Mouse (Mus musculus): ENCODE measurements around the gene Rnf144b.

Rnf144b gene

DNA sequence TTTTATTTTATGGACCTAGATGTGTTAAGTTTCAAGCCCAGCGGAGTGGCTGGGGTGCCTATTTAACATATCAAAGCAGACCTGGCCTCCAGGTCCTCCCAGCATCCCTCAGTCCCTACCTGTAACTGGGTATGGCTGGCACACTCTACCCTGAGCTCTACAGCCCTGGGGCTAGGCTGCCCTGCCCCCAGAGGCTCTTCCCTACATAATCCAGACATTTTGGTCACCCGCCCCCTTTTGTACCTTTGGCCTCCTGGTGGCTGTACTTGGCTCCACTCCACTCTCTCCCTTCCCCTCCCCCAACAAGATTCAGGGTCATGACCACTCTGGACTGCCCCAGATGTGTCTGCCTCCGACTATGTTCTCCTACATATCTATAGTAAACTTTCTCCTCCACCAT, 2.0 kb downstream of the Rnf144b start:
- in situ Hi-C loops (cut with MboI; ENCODE audit: low sequenced_read_pairs), result no loop called here

DNA sequence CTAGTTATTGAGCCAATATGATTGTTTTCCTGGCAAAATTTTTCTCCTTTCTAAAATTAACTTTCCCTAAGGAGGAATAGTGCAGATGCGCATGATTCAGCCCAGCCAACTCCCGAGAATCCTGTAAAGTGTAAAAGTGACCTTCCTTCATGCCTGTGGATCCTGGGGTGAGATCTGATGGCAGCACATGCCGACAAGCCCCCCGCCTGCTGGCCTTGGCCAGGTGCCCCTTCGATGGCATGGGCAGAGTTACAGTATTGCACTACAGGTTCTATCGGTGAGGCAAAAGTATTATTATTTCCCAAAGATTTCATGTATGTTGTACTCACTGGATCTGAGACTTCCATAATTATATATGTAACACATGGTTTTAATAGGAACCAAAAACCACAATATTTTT, 2.5 kb downstream of the Rnf144b start:
- in situ Hi-C loops (cut with MboI; ENCODE audit: low sequenced_read_pairs), result loop anchor here (25.0 kb wide), 1 partner anchor 1337 kb away; no protein-coding TSS in a partner anchor

GRCm38 (mm10) chr13:47125595-47125994, 3.1 kb downstream of the Rnf144b start:
- in situ Hi-C loops (cut with MboI; ENCODE audit: low sequenced_read_pairs), result loop anchor here (25.0 kb wide), 1 partner anchor 1337 kb away; no protein-coding TSS in a partner anchor

- in situ Hi-C loops (cut with MboI; ENCODE audit: low sequenced_read_pairs), result loop anchor here (25.0 kb wide), 1 partner anchor 1333 kb away; no protein-coding TSS in a partner anchor
These were observed 6.6 kb downstream of the Rnf144b start for GRCm38 (mm10) chr13:47129090-47129489.

DNA sequence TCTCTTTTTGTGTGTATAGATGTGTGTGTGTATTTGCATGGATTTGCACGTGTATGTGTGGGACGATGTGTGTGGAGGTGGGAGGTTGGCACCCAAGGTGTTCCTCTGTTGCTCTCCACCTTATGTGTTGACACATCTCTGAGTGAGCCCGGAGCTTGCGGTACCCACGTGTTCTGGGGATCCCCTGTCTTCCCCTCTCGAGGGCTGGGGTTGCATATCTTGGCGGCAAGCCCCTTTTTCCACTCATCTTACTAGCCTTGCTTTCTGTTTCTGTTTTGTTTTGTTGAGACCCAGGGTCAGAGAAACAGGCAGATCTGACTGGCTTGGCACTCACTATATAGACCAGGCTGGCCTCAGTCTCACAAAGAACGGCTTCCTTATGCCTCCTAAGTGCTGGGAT, 10.6 kb downstream of the Rnf144b start:
- in situ Hi-C loops (cut with MboI; ENCODE audit: low sequenced_read_pairs), result loop anchor here (25.0 kb wide), 1 partner anchor 1329 kb away; no protein-coding TSS in a partner anchor

DNA sequence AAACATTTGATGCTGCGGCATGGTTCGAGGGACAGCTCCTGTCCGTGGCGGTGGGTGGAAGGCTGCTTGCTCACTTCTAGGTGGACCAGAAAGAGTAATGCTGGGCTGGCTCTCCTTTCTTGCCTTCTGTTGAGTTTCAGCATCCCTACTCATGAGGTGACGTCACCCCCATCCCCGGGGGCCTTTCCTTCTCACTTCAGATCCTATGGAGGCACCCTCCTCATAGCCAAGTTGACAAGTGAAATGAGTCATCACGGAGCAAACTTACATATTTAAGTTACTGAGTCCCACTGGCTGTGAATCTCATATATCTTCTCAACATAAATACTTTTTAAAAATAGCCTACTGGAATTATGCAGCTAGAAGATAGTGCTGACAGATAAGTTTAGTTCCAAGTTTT, 12.4 kb downstream of the Rnf144b start:
- in situ Hi-C loops (cut with MboI; ENCODE audit: low sequenced_read_pairs), result loop anchor here (25.0 kb wide), 1 partner anchor 1327 kb away; no protein-coding TSS in a partner anchor

DNA sequence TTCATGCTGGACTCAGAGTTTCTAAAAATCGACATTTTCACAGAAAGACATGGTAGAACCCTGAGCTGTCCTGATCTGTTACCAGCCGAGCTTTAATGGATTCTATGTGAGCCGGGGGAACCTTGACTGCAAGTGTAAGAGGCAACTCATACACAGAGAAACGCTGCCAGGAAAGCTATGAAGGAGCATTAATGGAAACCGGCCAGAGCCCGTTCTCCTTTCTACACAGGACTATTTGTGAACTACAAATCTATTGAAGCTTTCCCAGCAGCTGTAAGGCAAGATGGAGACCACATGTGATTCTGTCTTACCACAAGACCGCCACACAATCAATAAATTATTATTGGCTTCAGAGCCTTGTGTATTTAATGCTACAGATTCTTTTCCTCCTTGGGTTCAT, 13.3 kb downstream of the Rnf144b start:
- in situ Hi-C loops (cut with MboI; ENCODE audit: low sequenced_read_pairs), result loop anchor here (25.0 kb wide), 1 partner anchor 1327 kb away; no protein-coding TSS in a partner anchor

GRCm38 (mm10) chr13:47142764-47143163, 20.3 kb downstream of the Rnf144b start:
- in situ Hi-C loops (cut with MboI; ENCODE audit: low sequenced_read_pairs), result loop anchor here (25.0 kb wide), 1 partner anchor 1320 kb away; no protein-coding TSS in a partner anchor

DNA sequence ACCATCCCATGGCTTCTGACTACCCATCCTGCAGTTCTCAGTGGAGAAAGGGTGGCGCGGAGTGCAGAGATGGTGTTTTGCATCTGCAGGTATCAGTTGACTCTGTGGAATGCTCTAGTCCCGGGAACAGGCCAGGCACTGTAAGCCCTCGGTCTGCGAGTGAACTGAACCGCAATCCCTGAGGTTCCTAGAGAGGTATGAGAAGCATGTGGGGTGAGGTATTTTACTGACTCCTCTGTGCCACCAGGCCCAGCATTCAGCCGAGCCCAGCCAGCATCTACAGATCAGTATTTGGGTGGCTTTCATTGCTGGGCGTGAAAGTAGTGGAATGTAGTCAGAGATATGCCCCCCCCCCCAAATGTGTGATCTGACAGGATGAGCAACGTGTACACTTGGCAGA, 23.5 kb downstream of the Rnf144b start:
- in situ Hi-C loops (cut with MboI; ENCODE audit: low sequenced_read_pairs), result loop anchor here (25.0 kb wide), 1 partner anchor 1316 kb away; no protein-coding TSS in a partner anchor

DNA sequence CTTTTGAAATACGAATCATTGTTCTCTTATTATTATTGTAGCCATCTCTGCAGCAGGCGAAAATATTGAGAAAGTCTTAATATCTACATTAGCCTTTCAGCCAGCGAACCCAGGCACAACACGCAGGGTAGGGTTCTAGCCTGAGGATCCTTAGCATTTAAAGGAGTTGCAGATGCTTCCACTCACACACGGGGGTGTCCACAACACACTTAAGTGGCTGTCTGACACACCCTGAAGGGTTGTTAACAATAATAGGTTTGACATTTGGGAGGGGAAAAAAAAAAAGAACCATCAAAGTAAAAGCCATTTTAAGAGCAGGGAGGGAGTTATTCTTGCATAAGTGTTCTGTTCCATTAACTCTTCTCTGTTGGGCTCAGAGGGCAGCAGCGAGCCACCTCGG, 23.9 kb downstream of the Rnf144b start:
- in situ Hi-C loops (cut with MboI; ENCODE audit: low sequenced_read_pairs), result loop anchor here (25.0 kb wide), 1 partner anchor 1316 kb away; no protein-coding TSS in a partner anchor

- in situ Hi-C loops (cut with MboI; ENCODE audit: low sequenced_read_pairs), result loop anchor here (25.0 kb wide), 1 partner anchor 1314 kb away; no protein-coding TSS in a partner anchor
These were observed 26.1 kb downstream of the Rnf144b start for GRCm38 (mm10) chr13:47148573-47148972.

DNA sequence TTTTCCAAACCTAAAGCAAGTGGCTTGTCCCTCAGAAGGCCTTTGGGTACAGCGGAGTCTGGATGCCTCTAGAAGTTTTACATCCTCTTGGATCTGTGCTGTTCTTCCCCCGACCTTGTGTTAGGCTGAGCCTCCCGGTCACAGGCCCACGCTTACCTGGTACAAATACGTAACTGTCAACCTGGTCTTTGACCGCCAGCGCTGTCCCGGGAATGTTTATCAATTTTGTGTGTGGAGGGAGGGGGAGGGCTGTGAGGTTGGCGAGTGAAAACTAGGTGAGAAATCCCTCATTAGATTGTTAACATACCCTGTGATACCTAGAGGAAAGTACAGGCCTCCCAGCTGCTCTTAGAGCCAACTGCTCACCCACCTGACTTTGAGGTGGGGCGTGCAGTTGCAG, 27.5 kb downstream of the Rnf144b start:
- in situ Hi-C loops (cut with MboI; ENCODE audit: low sequenced_read_pairs), result loop anchor here (25.0 kb wide), 1 partner anchor 1312 kb away; no protein-coding TSS in a partner anchor

- in situ Hi-C loops (cut with MboI; ENCODE audit: low sequenced_read_pairs), result no loop called here
These were observed 28.6 kb downstream of the Rnf144b start for GRCm38 (mm10) chr13:47151060-47151459.

DNA sequence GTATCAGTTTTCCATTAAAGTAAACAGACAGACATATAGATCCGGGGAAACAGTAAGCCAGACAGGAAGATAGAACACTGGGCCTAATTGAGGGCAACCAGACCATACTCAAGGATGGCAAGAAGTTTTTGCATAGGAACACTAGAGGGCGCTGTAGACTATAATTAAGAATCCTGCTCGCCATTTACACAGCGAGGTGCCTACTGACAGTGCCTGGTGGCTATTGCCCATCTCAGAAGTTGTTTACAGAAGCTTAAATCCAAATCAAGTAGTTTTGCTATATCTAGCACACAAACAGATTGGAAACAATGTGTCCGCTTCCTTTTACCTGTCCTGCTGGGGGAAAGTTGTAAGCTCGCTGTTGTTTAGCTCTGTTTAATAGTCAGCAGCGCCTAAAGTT, 29.9 kb downstream of the Rnf144b start:
- in situ Hi-C loops (cut with MboI; ENCODE audit: low sequenced_read_pairs), result no loop called here

DNA sequence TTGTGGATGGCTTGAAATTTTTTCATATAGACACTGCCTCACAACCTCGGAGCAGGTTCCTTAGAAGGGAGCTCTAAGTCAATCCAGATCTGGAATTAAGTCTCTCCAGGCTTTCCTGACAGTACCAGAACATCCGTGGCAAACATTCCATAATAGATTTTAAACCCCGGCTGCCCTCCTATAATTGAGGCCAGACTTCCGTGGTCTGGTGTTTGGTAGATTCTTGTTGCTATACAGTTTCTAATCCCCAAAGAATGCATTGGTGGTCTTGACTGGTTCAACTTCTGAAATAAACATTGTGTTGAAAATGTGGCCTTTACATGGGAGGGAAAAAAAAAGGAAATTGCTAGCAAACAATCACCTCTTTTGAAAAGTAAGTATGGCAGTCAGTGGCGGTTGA, 30.8 kb downstream of the Rnf144b start:
- in situ Hi-C loops (cut with MboI; ENCODE audit: low sequenced_read_pairs), result no loop called here

- in situ Hi-C loops (cut with MboI; ENCODE audit: low sequenced_read_pairs), result no loop called here
These were observed 32.4 kb downstream of the Rnf144b start for GRCm38 (mm10) chr13:47154866-47155265.

DNA sequence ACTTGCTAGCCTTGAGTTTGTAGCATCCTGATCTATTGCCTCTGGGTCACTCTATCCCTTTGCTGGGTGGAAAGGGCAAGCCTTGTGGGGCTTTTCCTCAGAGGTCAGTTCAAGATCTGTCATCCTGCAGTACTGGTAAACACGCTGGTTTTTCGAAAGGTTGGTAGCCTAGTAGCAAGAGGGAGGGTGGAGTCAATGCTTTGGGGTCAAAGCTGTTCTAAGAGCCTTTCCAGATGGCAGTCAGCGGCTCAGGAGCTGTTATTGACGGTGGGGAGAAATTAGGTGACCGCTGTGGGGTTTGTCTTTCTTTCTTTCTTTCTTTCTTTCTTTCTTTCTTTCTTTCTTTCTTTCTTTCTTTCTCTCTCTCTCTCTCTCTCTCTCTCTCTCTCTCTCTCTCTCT, 34.4 kb downstream of the Rnf144b start:
- in situ Hi-C loops (cut with MboI; ENCODE audit: low sequenced_read_pairs), result no loop called here

- in situ Hi-C loops (cut with MboI; ENCODE audit: low sequenced_read_pairs), result no loop called here
These were observed 39.5 kb downstream of the Rnf144b start for GRCm38 (mm10) chr13:47162001-47162400.

GRCm38 (mm10) chr13:47164732-47165131, 42.3 kb downstream of the Rnf144b start:
- in situ Hi-C loops (cut with MboI; ENCODE audit: low sequenced_read_pairs), result no loop called here

DNA sequence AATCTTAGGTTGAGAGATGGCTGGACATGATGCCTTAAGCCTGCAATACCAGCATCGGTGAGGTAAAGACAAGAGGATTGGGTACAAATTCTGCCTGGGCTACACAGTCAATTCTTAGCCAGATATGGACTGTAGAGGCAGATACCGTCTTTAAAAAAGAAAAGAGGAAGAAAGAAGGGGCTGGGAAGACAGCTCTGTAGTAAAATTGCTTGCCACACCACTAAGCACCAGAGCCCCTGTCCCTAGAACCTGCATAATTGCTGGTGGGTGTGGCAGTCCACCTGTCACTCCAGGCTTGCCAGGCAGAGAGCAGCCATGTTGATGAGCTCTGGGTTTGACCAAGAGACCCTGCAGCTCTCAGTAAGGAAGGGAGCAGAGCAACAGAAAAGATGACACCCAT, 42.8 kb downstream of the Rnf144b start:
- in situ Hi-C loops (cut with MboI; ENCODE audit: low sequenced_read_pairs), result no loop called here

DNA sequence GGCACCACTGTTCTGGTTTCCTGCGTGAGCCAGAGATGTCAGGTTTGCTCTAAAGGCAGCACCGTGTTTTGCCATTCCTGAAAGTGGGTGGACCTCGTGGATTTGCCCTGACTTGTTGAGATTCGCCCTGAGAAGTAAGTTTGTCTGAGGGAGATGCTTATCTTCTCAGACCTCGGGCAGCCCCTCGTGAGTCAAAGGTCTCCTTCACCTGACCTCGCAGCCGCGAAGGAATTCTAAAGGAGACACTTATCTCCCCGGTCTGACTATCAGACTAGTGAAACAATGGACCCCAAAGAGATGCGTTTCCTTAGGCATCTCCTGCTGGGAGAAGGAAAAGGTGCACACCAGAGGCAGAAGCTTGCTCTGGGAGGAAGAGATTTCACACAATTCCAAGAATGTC, 46.0 kb downstream of the Rnf144b start:
- in situ Hi-C loops (cut with MboI; ENCODE audit: low sequenced_read_pairs), result no loop called here

DNA sequence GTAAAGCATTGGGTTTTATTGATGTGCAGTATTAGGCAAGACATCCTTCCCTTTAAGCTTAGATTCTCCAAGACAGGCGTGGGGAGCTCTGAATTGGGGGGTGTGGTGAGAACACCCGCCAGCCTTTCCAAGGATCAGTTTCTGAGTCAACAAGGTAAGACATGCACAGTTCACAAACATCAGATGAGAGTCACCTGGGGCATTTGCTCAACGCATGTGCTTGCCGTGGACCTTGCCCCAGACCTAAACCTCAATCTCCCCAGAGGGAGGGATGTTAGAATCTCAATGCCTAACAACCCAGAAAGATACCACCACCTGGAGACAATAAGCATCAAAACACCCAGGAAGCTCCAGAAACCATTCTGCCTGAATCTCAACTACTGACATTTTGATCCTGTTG, 47.6 kb downstream of the Rnf144b start:
- in situ Hi-C loops (cut with MboI; ENCODE audit: low sequenced_read_pairs), result no loop called here

Measured in CH12F3 (cell line).